Mouse (Mus musculus) MEL (cell line): Measurements from ENCODE around the gene Klra17.
"Not testable (repeated sequence)": the region's sequence is repeated elsewhere in the genome, so short reads cannot be mapped to it uniquely, and the experiment has no call there.

Source experiments
- CTCF ChIP-seq, 3 experiments: IDR thresholded peaks in 2 of 3; conservative IDR thresholded peaks in 1 of 3; 2 replicates each; pipeline ENCODE4 v1.5.1; 2011 to 2012; ENCODE audit warnings: low read length in 3 of 3, low read depth in 2 of 3, mild to moderate bottlenecking in 2 of 3, improper control_type of control experiment in 1 of 3, inconsistent platforms in 1 of 3, mixed read lengths in 1 of 3, moderate library complexity in 1 of 3; ENCODE audit not compliant: control insufficient read depth in 1 of 3, insufficient read depth in 1 of 3, poor library complexity in 1 of 3, severe bottlenecking in 1 of 3
- EP300 ChIP-seq, 2 experiments: IDR thresholded peaks; 2 replicates each; pipeline ENCODE4 v1.6.1; 2011; ENCODE audit warnings: improper control_type of control experiment in 2 of 2, low read length in 2 of 2, low read depth in 1 of 2, mild to moderate bottlenecking in 1 of 2
- ETS1 ChIP-seq: IDR thresholded peaks from 2 replicates; pipeline ENCODE4 v1.6.1; 2012; ENCODE audit warnings: low read depth, mild to moderate bottlenecking, inconsistent platforms, low read length, improper control_type of control experiment, moderate library complexity
- MAX ChIP-seq: IDR thresholded peaks from 2 replicates; pipeline ENCODE4 v1.6.1; 2011; ENCODE audit warnings: low read length, improper control_type of control experiment
- MEF2A ChIP-seq: IDR thresholded peaks from 2 replicates; pipeline ENCODE4 v1.6.1; 2014; ENCODE audit warnings: low read depth, mild to moderate bottlenecking, inconsistent platforms, low read length, improper control_type of control experiment; ENCODE audit not compliant: poor library complexity, insufficient replicate concordance, severe bottlenecking; ENCODE audit errors: extremely low read depth
- MXI1 ChIP-seq: IDR thresholded peaks from 2 replicates; pipeline ENCODE4 v1.6.1; 2011; ENCODE audit warnings: mild to moderate bottlenecking, low read depth, low read length, improper control_type of control experiment
- POLR2A ChIP-seq, 2 experiments: IDR thresholded peaks; 2 replicates each; pipeline ENCODE4 v1.6.1; 2011 to 2012; ENCODE audit warnings: low read length in 2 of 2, mild to moderate bottlenecking in 2 of 2, control low read depth in 1 of 2, improper control_type of control experiment in 1 of 2, low read depth in 1 of 2, moderate library complexity in 1 of 2; ENCODE audit not compliant: control insufficient read depth in 1 of 2, insufficient read depth in 1 of 2, poor library complexity in 1 of 2
- SIN3A ChIP-seq: IDR thresholded peaks from 2 replicates; pipeline ENCODE4 v1.6.1; 2012; ENCODE audit warnings: low read length, improper control_type of control experiment, inconsistent platforms
- UBTF ChIP-seq: IDR thresholded peaks from 2 replicates; pipeline ENCODE4 v1.6.1; 2012; ENCODE audit warnings: low read depth, mild to moderate bottlenecking, inconsistent platforms, low read length, improper control_type of control experiment, moderate library complexity, borderline replicate concordance; ENCODE audit not compliant: insufficient read depth
- ZMIZ1 ChIP-seq: IDR thresholded peaks from 2 replicates; pipeline ENCODE4 v1.6.1; 2012; ENCODE audit warnings: low read depth, mild to moderate bottlenecking, inconsistent platforms, low read length, improper control_type of control experiment, moderate library complexity

DNA sequence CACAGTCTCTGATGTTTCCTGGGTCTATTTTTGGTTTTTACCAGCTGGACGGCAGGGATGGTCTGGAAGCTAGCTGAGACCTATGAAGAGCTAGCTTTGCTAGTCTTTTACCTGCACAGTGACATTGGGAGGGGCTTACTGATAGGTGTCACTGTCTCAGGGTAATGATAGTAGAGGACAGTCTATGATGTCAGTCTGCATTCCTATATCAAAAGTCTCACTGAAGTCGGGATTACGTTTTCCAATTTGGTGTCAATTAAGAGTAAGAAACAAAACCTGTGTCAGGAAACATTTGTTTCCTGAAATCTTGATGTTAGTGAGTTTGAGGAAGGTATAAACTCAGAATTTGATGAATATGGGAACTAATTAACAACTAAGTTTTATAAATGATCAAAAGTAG is 92.3 kb downstream of the Klra17 start, which contains the start of gene Gm156:
- not testable (repeated sequence) for TF ChIP-seq CTCF (IDR thresholded peaks at IDR 0.05 in 2 of 3, conservative IDR thresholded peaks at IDR 0.05 in 1 of 3; ENCODE audit: control insufficient read depth in 1 of 3, insufficient read depth in 1 of 3, low read depth in 2 of 3, low read length in 3 of 3, poor library complexity in 1 of 3, severe bottlenecking in 1 of 3); POLR2A (IDR thresholded peaks at IDR 0.05; ENCODE audit: control insufficient read depth in 1 of 2, insufficient read depth in 1 of 2, low read depth in 1 of 2, low read length in 2 of 2, poor library complexity in 1 of 2); ZMIZ1; SIN3A; UBTF; MAX; ETS1; MXI1; MEF2A; EP300 (IDR thresholded peaks at IDR 0.05; ENCODE audit: low read depth in 1 of 2, low read length in 2 of 2)
